Comparison of ENCODE assay signal across 12 mouse cellular contexts in the genomic region with DNA sequence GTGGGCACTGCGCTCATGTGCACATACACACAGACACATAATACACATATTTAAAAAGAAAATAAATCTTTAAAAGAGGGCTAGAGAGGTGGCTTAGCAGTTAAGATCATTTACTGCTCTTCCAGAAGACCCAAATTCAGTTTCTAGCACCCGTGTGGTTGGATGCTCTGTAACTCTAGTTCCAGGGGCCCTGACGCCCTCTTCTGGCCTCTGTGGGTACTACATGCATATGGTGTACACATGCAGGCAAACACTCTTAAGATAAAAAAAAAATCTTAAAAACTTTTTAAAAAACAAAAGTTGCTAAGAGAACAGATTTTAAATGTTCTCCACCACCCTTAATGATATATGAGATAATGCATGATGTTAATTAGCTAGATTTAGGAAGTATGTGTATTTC.
DNase-seq lines count a peak whose midpoint lies in the region; ATAC-seq and TF ChIP-seq lines count a peak whose summit lies in the region.
"Had no signal": no experiment of that assay in that cellular context is flagged by ENCODE, and none has a peak within 500 bp of the region (broad histone marks: within the 10 kb centered on the region; RNA-seq: fewer than 3 reads in every experiment).

No protein-coding gene starts in this region.

- WGBS in hindbrain, postnatal 0 days, result 85% methylated on average over 3 of the region's 3 CpGs
- 82% methylated on average over 3 of the region's 3 CpGs for WGBS in hindbrain, embryonic 13.5 days
- WGBS in liver, postnatal 0 days (ENCODE audit: insufficient replicate concordance), result 72% methylated on average over 3 of the region's 3 CpGs
- 59% methylated on average over 3 of the region's 3 CpGs for WGBS in liver, embryonic 12.5 days (ENCODE audit: insufficient replicate concordance)
- WGBS in stomach, postnatal 0 days, result 77% methylated on average over 3 of the region's 3 CpGs

- no peak overlapping the region for H3K9ac ChIP-seq in hindbrain, postnatal 0 days (replicated peaks; ENCODE audit: low read length)
- H3K9ac ChIP-seq in hindbrain, embryonic 13.5 days, result no peak overlapping the region
- H3K9ac ChIP-seq in liver, postnatal 0 days (replicated peaks), result no peak overlapping the region
- no peak overlapping the region for H3K9ac ChIP-seq in liver, embryonic 12.5 days
- H3K9ac ChIP-seq in MEL (ENCODE audit: control insufficient read depth, low read depth, low read length, poor library complexity, severe bottlenecking), result no peak overlapping the region
- no peak overlapping the region for H3K9ac ChIP-seq in stomach, postnatal 0 days (ENCODE audit: low read length)
- H3K9ac ChIP-seq: embryonic facial prominence, embryonic 13.5 days; neural tube, embryonic 13.5 days had no signal

- TF ChIP-seq POLR2A in MEL (IDR thresholded peaks at IDR 0.05; ENCODE audit: control insufficient read depth in 1 of 2, insufficient read depth in 1 of 2, low read depth in 1 of 2, low read length in 2 of 2, poor library complexity in 1 of 2), result no peak

- no peak for TF ChIP-seq EP300 in liver, postnatal 0 days (IDR thresholded peaks at IDR 0.05; ENCODE audit: low read depth)
- no peak for TF ChIP-seq EP300 in MEL (IDR thresholded peaks at IDR 0.05; ENCODE audit: low read depth in 1 of 2, low read length in 2 of 2)
- TF ChIP-seq EP300 in stomach, postnatal 0 days (optimal IDR thresholded peaks at IDR 0.05), result no peak

- no peak for DNase-seq in hindbrain, postnatal 0 days (ENCODE audit: low spot score)
- DNase-seq in liver, postnatal 0 days, result no peak
- DNase-seq in MEL (ENCODE audit: low read depth, low spot score), result peak; percentile 4
- DNase-seq in stomach, postnatal 0 days (ENCODE audit: low spot score), result no peak
- no peak for DNase-seq in retina, postnatal 1 day
- DNase-seq: cerebellum, adult 11-12 months; lung, postnatal 10 days had no signal

- no peak for ATAC-seq in hindbrain, postnatal 0 days
- no peak for ATAC-seq in hindbrain, embryonic 13.5 days (ENCODE audit: low FRiP score)
- ATAC-seq in liver, postnatal 0 days, result no peak
- ATAC-seq in liver, embryonic 12.5 days, result no peak
- ATAC-seq in stomach, postnatal 0 days (ENCODE audit: low FRiP score, low TSS enrichment), result no peak
- ATAC-seq: intestine, postnatal 0 days had no signal

- no peaks in the 10 kb centered on the region for H3K36me3 ChIP-seq in hindbrain, postnatal 0 days (ENCODE audit: insufficient read depth, low read length)
- no peaks in the 10 kb centered on the region for H3K36me3 ChIP-seq in hindbrain, embryonic 13.5 days
- H3K36me3 ChIP-seq in liver, postnatal 0 days (replicated peaks; ENCODE audit: insufficient read depth, low read length), result no peaks in the 10 kb centered on the region
- no peaks in the 10 kb centered on the region for H3K36me3 ChIP-seq in liver, embryonic 12.5 days
- H3K36me3 ChIP-seq in MEL (ENCODE audit: control insufficient read depth in 1 of 2, insufficient read depth in 2 of 2, low read length in 2 of 2), result no peaks in the 10 kb centered on the region
- H3K36me3 ChIP-seq in stomach, postnatal 0 days (ENCODE audit: control insufficient read depth, insufficient read depth, low read length), result no peaks in the 10 kb centered on the region
- H3K36me3 ChIP-seq: embryonic facial prominence, embryonic 13.5 days; neural tube, embryonic 13.5 days had no signal

- no peaks in the 10 kb centered on the region for H3K9me3 ChIP-seq in hindbrain, postnatal 0 days (ENCODE audit: low read length)
- no peaks in the 10 kb centered on the region for H3K9me3 ChIP-seq in hindbrain, embryonic 13.5 days
- peaks cover 3% of the 10 kb centered on the region; the same call in 1 of the 2 replicates for H3K9me3 ChIP-seq in liver, postnatal 0 days (ENCODE audit: low read length)
- H3K9me3 ChIP-seq in liver, embryonic 12.5 days (replicated peaks), result peaks cover 15% of the 10 kb centered on the region; the same call in 1 of the 2 replicates
- no peaks in the 10 kb centered on the region for H3K9me3 ChIP-seq in MEL (replicated peaks; ENCODE audit: insufficient read depth, low read length)
- no peaks in the 10 kb centered on the region for H3K9me3 ChIP-seq in stomach, postnatal 0 days (ENCODE audit: control insufficient read depth, low read length)

- H3K4me1 ChIP-seq in hindbrain, postnatal 0 days (ENCODE audit: insufficient read depth, low read length), result no peaks in the 10 kb centered on the region
- no peaks in the 10 kb centered on the region for H3K4me1 ChIP-seq in hindbrain, embryonic 13.5 days (replicated peaks)
- H3K4me1 ChIP-seq in liver, postnatal 0 days (ENCODE audit: insufficient read depth), result no peaks in the 10 kb centered on the region
- H3K4me1 ChIP-seq in liver, embryonic 12.5 days, result no peaks in the 10 kb centered on the region
- no peaks in the 10 kb centered on the region for H3K4me1 ChIP-seq in MEL (ENCODE audit: control insufficient read depth in 1 of 2, insufficient read depth in 2 of 2, low read length in 2 of 2)
- H3K4me1 ChIP-seq in stomach, postnatal 0 days (replicated peaks; ENCODE audit: control insufficient read depth, insufficient read depth), result no peaks in the 10 kb centered on the region
- H3K4me1 ChIP-seq: embryonic facial prominence, embryonic 13.5 days had no signal

- H3K27ac ChIP-seq in hindbrain, postnatal 0 days, result no peak overlapping the region
- H3K27ac ChIP-seq in hindbrain, embryonic 13.5 days, result no peak overlapping the region
- no peak overlapping the region for H3K27ac ChIP-seq in liver, postnatal 0 days (ENCODE audit: low read depth)
- H3K27ac ChIP-seq in liver, embryonic 12.5 days, result no peak overlapping the region
- H3K27ac ChIP-seq in MEL (ENCODE audit: control insufficient read depth, low read depth, low read length), result no peak overlapping the region
- H3K27ac ChIP-seq in stomach, postnatal 0 days (replicated peaks), result no peak overlapping the region
- H3K27ac ChIP-seq: embryonic facial prominence, embryonic 13.5 days; neural tube, embryonic 13.5 days had no signal

- H3K4me2 ChIP-seq in hindbrain, postnatal 0 days (ENCODE audit: low read depth, low read length), result no peak overlapping the region
- no peak overlapping the region for H3K4me2 ChIP-seq in hindbrain, embryonic 13.5 days
- no peak overlapping the region for H3K4me2 ChIP-seq in liver, postnatal 0 days (ENCODE audit: low read depth, low read length)
- no peak overlapping the region for H3K4me2 ChIP-seq in liver, embryonic 12.5 days
- H3K4me2 ChIP-seq in stomach, postnatal 0 days (replicated peaks; ENCODE audit: low read depth), result no peak overlapping the region
- H3K4me2 ChIP-seq: embryonic facial prominence, embryonic 13.5 days; neural tube, embryonic 13.5 days had no signal

- TF ChIP-seq CTCF in hindbrain, postnatal 0 days (IDR thresholded peaks at IDR 0.05; ENCODE audit: low read depth), result peak; percentile 36
- TF ChIP-seq CTCF in liver, postnatal 0 days (IDR thresholded peaks at IDR 0.05; ENCODE audit: low read depth), result 0 out of 2 replicates have a peak, but pooled peaks have one; percentile 20
- TF ChIP-seq CTCF in MEL (IDR thresholded peaks at IDR 0.05 in 2 of 3, conservative IDR thresholded peaks at IDR 0.05 in 1 of 3; ENCODE audit: control insufficient read depth in 1 of 3, insufficient read depth in 1 of 3, low read depth in 2 of 3, low read length in 3 of 3, poor library complexity in 1 of 3, severe bottlenecking in 1 of 3), result peak; percentile 17 to 29 (median 21); a peak in 3 of 6 replicates
- TF ChIP-seq CTCF in stomach, postnatal 0 days (IDR thresholded peaks at IDR 0.05; ENCODE audit: low read depth), result peak; percentile 28

- no peak overlapping the region for H3K4me3 ChIP-seq in hindbrain, postnatal 0 days (ENCODE audit: low read length)
- no peak overlapping the region for H3K4me3 ChIP-seq in hindbrain, embryonic 13.5 days
- H3K4me3 ChIP-seq in liver, postnatal 0 days (ENCODE audit: low read depth, low read length), result no peak overlapping the region
- no peak overlapping the region for H3K4me3 ChIP-seq in liver, embryonic 12.5 days
- no peak overlapping the region for H3K4me3 ChIP-seq in MEL (ENCODE audit: control insufficient read depth in 1 of 2, insufficient read depth in 1 of 2, low read depth in 2 of 2, low read length in 2 of 2)
- no peak overlapping the region for H3K4me3 ChIP-seq in stomach, postnatal 0 days (ENCODE audit: low read depth, low read length)
- H3K4me3 ChIP-seq: embryonic facial prominence, embryonic 13.5 days; neural tube, embryonic 13.5 days had no signal

- no peaks in the 10 kb centered on the region for H3K27me3 ChIP-seq in hindbrain, postnatal 0 days (ENCODE audit: insufficient read depth, low read length)
- H3K27me3 ChIP-seq in hindbrain, embryonic 13.5 days, result no peaks in the 10 kb centered on the region
- H3K27me3 ChIP-seq in liver, postnatal 0 days (ENCODE audit: insufficient read depth, low read length), result no peaks in the 10 kb centered on the region
- H3K27me3 ChIP-seq in liver, embryonic 12.5 days (replicated peaks), result no peaks in the 10 kb centered on the region
- H3K27me3 ChIP-seq in MEL (ENCODE audit: control insufficient read depth in 1 of 2, insufficient read depth in 2 of 2, low read length in 2 of 2), result no peaks in the 10 kb centered on the region
- H3K27me3 ChIP-seq in stomach, postnatal 0 days (ENCODE audit: control insufficient read depth, insufficient read depth, low read length), result no peaks in the 10 kb centered on the region
- H3K27me3 ChIP-seq: embryonic facial prominence, embryonic 13.5 days; neural tube, embryonic 13.5 days had no signal

- TF ChIP-seq RAD21 in MEL (IDR thresholded peaks at IDR 0.05; ENCODE audit: low read depth, low read length), result no peak

- H3K79me2 ChIP-seq in MEL (ENCODE audit: control insufficient read depth, insufficient read depth, low read length, poor library complexity), result no peaks in the 10 kb centered on the region

TF ChIP-seq in MEL, 35 proteins besides CTCF, POLR2A, EP300 and RAD21 (continues in another document):
- TF ChIP-seq ELF1 (IDR thresholded peaks at IDR 0.05; ENCODE audit: low read depth, low read length) (no peak), SIN3A (IDR thresholded peaks at IDR 0.05; ENCODE audit: low read length) (no peak), MAFK (IDR thresholded peaks at IDR 0.05; ENCODE audit: borderline replicate concordance, low read depth, low read length) (no peak), MYB (IDR thresholded peaks at IDR 0.05; ENCODE audit: low read depth, low read length) (no peak), MAZ (IDR thresholded peaks at IDR 0.05; ENCODE audit: low read depth, low read length) (no peak), NELFE (IDR thresholded peaks at IDR 0.05; ENCODE audit: low read depth, low read length) (no peak), CHD1 (IDR thresholded peaks at IDR 0.05; ENCODE audit: low read depth, low read length) (no peak), GATA1 (IDR thresholded peaks at IDR 0.05; ENCODE audit: low read depth, low read length) (no peak), TAL1 (IDR thresholded peaks at IDR 0.05; ENCODE audit: low read length) (no peak), GABPA (IDR thresholded peaks at IDR 0.05; ENCODE audit: low read depth, low read length) (no peak), POLR2AphosphoS5 (IDR thresholded peaks at IDR 0.05; ENCODE audit: borderline replicate concordance, low read depth, low read length) (no peak), MAX (IDR thresholded peaks at IDR 0.05; ENCODE audit: low read length) (no peak), TBP (IDR thresholded peaks at IDR 0.05; ENCODE audit: low read depth, low read length) (no peak), UBTF (IDR thresholded peaks at IDR 0.05; ENCODE audit: borderline replicate concordance, insufficient read depth, low read depth, low read length) (no peak)
